Mouse (Mus musculus) retina, adult 2 months (tissue): Measurements from ENCODE around the gene Timp2.
"Not testable (repeated sequence)": the region's sequence is repeated elsewhere in the genome, so short reads cannot be mapped to it uniquely, and the experiment has no call there.

Experiments
- DNase-seq: peaks from one replicate; pipeline ENCODE4 v3.0.0-alpha.2; 2012; ENCODE audit warnings: low read depth, low spot score

Timp2 gene

DNA sequence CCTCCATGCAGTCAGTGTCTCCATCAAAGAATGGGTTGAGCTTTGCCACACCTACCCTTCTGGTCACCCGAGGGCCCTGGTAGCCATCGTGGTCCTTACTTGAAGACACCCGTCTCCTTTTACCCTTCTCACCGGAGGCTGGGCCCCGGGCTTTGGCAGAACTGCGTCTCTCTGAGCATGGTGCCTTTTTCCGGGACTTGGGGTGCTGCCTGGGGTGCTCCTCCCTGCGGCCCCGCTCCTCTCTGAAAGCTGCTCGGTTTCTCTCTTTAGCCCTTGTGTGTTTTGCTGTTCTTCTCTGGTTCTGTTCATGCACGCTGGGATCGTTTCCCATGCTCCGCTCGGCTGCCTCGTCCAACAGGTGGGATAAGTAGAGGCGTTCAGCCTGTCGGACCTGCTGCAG lies 22.1 kb downstream of the Timp2 start:
- no peak for DNase-seq

- no peak for DNase-seq
Observed at GRCm38 (mm10) chr11:118332376-118332775, 23.2 kb downstream of the Timp2 start.

DNA sequence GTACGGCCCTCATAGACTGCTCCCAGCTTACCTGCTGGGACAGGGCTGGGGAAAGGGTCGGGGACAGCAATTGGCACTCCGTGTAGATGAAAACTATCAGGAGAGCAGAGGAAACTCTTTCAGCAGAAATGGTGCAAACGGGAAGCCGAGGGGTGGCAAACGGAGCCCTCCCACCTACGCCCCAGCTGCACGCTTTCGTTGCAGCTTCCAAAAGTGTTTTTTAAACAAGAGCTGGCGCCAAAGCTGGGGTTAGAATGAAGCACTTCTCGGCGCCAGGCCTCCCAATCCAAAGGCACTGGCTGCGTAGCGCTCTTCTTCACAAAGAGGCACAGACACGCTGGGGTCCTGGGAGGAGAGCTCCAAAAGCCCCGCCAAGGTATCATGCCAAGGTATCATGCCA lies 24.8 kb downstream of the Timp2 start:
- no peak for DNase-seq

DNA sequence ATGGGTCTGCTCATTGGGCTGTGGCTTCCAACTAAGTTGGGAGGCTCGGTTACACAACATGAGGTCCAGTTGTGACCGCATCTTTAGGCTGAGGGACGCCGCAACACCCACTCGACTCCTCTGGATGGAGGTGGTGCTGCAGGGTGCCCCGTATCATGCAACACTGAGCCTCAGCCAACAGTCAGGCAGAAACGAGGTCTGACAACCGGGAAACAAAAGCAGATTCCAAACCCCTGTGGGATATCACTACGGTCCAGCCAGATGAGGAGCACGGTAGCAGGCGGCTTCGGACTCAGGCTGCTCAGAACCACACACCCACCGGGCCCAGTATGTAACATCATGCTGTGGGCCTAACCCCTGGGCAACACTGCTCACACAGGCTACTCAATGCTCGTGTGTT lies 25.2 kb downstream of the Timp2 start:
- DNase-seq = no peak

DNA sequence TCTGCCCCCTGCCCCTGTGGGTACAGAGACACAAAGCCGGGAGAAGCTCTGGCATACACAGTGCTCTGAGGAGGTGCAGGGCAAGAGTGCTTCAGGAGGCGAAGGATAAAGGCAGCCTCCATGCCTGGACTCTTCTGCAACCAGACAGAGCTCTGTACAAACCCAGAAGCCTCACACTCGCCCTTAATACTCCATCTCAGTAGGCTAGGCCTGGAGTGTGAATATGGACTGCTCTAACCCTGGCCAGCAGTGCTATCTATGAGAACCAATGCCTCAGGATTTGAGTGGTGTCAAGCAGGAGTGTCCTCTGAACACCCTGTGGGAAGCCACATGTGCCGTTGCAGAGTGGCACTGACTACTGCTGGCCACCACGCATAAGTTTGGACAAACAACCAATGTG lies 26.6 kb downstream of the Timp2 start:
- DNase-seq = no peak

GRCm38 (mm10) chr11:118328511-118328910 lies 27.0 kb downstream of the Timp2 start:
- no peak for DNase-seq

DNA sequence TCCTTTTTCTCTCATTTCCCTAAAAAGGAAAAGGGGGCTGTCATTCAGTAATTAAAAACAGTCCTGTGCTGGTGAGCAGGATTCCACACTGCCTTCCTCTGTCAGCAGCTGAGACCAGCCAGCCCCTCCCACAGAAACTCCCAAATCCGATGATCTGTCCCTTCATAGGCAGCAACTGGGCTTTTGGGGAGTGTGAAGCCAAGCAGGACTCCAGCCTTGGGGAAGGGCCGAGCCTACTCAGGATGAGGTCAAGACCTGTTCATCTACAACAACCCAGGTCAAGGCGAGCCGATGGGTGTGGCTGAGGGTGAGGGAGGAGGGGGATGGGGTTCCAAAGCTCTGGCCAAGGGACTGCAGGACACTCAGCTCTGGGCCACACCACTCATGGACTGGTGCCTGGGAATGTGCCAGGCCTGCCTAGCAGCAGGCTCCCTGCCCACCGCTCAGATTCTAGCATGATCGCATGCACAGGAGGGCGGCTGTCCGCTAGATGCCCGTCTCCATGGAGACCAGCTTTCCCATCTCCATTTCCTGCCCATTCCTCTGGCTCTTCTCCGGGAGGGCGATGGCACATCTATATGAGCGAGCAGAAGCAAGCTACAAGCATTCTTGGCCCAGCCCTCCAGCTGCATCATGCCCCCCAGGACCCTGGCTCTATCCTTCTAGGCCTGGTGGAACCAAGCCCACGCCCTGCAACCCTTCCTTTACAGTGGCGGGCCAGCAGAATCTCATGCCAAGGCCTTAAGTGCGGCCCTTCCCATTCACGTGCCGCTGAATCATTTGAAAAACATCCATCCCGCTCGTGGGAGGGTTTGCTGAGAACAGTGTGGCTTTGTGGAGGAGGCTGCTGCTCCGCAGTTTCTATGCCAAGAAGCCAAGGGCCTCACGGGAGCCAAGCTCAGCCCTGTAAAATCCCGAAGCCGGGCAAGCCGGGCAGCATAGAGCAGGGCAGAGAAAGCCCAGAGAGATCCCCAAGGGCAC lies 28.3 kb downstream of the Timp2 start:
- DNase-seq = no peak

GRCm38 (mm10) chr11:118326491-118326890 lies 29.0 kb downstream of the Timp2 start:
- no peak for DNase-seq

- DNase-seq = no peak
Observed at GRCm38 (mm10) chr11:118324541-118324940, 31.0 kb downstream of the Timp2 start.

- DNase-seq = no peak
Observed at GRCm38 (mm10) chr11:118323974-118324373, 31.6 kb downstream of the Timp2 start.

GRCm38 (mm10) chr11:118322647-118323046 lies 32.9 kb downstream of the Timp2 start:
- DNase-seq = peak; percentile 36

DNA sequence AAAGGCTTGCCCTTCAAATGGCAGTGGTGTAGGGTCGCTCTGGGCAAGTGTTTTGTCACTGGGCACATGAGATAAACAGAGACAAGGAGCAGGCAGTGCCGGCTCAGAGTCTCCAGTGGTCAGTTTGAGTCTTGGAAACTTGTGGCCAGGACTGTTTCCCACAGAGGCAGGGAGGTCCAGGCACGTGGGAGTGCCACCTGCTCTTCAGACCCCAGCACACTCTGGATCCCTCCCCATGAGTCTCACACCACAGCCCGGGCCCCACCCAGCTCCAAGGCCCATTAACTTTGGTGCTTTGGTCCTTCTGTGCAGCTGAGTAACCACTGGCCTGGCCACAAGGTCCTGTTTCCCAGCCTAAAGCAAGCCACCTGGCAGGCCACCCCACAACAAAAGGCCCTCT lies 33.6 kb downstream of the Timp2 start:
- DNase-seq = no peak

DNA sequence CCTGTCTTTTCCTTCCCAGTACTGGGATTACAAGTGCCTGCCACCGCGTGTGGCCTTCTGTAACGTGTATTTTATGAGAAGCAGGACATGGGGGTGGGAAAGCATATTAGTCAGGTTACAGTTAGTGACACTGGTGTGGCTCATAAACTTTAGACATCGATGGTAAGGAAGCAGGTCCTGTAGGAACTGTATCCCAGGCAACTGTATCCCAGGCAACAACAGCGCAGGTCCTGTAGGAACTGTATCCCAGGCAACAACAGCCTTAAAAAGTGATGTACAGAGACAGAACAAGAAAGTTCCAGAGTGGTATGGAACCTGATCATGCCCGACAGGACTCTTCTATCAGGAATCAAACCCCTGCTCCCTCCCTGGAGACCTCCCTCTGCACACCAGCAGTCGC lies 34.0 kb downstream of the Timp2 start:
- no peak for DNase-seq

GRCm38 (mm10) chr11:118318678-118319077 lies 36.9 kb downstream of the Timp2 start:
- DNase-seq = no peak

GRCm38 (mm10) chr11:118317129-118317528 lies 38.4 kb downstream of the Timp2 start:
- peak; percentile 46 for DNase-seq

DNA sequence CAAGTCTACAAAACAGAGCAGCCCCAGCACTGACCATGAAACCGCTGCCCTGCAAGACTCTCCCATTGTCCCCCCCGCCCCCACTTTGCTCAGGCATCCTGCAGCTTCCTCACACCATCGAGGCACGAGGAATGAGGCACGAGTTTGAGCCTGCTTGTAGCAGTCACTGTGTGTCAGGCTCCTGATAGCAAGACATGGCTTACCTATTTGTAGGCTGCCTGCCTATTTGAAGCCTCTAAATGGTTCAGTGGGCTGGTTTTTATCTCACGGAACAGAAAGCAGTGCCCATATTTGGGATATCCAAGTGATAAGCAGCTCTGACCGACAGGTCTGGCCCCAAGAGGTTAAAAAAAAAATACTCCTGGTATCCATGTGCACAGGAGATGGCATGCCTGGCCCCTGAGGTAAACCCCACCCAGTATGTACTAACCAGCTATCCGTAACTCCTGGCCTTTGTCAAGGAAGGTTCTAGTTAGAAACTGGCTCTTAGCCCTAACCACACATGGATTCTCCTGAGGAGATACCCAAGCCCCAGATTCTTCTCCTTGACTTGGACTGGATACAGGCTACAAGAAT lies 39.2 kb downstream of the Timp2 start:
- no peak for DNase-seq

DNA sequence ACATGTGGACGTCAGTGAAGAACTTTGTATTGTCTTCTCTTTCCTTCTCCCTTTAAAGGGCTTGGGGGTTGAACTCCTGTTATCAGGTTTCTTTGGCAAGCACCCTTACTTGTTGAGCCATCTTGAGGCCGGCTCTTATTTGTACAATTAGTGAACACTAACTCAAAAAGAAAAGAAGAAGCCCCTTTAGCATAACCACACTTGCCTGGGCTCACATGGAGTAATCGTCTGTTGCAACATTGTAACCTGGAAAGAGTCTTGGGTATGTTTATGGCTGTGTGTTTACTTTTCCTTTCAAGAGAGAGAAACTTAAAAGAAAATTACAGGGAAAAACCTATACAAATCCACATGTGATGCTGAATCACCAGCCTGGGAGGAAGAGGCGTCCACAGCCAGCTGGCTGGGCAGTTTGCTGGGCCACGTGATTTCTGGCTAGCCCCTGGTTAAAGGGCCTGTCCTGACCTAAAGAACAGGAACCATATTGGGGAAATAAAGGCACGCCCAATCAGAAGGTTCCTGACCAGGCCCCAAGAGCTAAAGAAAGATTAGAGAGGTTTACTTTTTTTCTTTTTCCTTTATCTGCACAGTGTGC lies 43.3 kb downstream of the Timp2 start:
- no peak for DNase-seq

GRCm38 (mm10) chr11:118307962-118308361 lies 47.6 kb downstream of the Timp2 start:
- not testable (repeated sequence) for DNase-seq

- DNase-seq = not testable (repeated sequence)
Observed at GRCm38 (mm10) chr11:118303959-118304358, 51.6 kb downstream of the Timp2 start.

- no peak for DNase-seq
Observed at GRCm38 (mm10) chr11:118298810-118299209, 56.7 kb downstream of the Timp2 start.

GRCm38 (mm10) chr11:118297967-118298366 lies 57.6 kb downstream of the Timp2 start:
- DNase-seq = no peak

DNA sequence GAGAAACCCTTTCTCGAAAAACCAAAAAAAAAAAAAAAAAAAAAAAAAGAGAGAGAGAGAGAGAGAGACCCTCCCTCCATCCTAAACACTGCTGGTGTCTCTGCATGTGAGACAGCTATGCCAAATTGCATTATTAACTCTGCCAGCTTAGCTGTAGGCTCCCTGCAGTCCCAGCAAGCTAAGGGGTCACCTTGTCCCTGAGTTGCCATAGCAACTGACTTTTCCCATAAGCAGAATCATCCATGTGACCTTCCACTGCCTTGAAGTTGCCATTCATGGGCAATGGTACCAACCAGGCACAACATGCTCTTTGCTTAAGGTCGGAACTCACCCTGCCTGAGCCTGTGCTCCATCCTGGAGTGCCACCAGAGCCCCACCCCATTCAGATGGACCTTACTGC lies 60.5 kb downstream of the Timp2 start:
- DNase-seq = no peak

DNA sequence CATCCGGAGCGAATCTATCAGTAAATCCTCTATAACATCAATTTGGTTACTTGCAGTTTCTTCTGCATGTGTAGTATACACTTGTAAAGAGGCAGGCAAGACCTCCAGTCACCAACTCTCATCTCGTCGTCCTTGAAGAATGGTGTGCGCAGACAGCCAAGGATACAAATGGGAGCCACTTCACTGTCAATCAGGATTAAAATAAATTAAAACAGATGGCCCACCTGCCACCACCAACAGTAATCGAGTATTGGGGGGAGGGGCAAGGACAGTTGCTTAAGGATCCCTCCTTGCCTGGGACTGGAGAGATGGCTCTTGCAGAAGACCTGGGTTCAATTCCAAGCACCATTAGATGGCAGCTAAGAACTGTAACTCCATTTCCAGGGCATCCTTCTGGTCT lies 62.9 kb downstream of the Timp2 start:
- DNase-seq = no peak
